Mouse (Mus musculus): ENCODE data around the gene Phactr2. TPM values are rescaled to one million over a fixed set of nuclear protein-coding genes. Genes with fewer than 3 reads are reported as not detected.

The Phactr2 gene
- polyA plus RNA-seq, 2 experiments: 1.5 to 3.5 TPM

GRCm38 (mm10) chr10:13412202-13412923 is 61.8 kb downstream of the Phactr2 start:
- Histone ChIP-seq H3K4me1 (replicated peaks; ENCODE audit: control insufficient read depth in 2 of 2, insufficient read depth in 2 of 2, low read length in 1 of 2) (no peaks in the 10 kb centered on the region), H3K27me3 (ENCODE audit: control insufficient read depth, insufficient read depth, low read length) (no peaks in the 10 kb centered on the region), H3K9ac (replicated peaks) (no peak overlapping the region), H3K4me2 (ENCODE audit: low read depth) (no peak overlapping the region), H3K9me3 (ENCODE audit: control insufficient read depth, low read length) (no peaks in the 10 kb centered on the region), H3K4me3 (ENCODE audit: insufficient read depth in 1 of 2, low read depth in 2 of 2, low read length in 2 of 2) (no peak overlapping the region), H3K36me3 (replicated peaks; ENCODE audit: control insufficient read depth, insufficient read depth, low read depth) (no peaks in the 10 kb centered on the region), H3K27ac (no peak overlapping the region)
- ATAC-seq (ENCODE audit: insufficient read depth): no peak
- 76% methylated on average over 19 of the region's 19 CpGs for WGBS (ENCODE audit: insufficient replicate concordance)
- no peak for DNase-seq (ENCODE audit: low read depth in 3 of 3, low spot score in 3 of 3)
- TF ChIP-seq CTCF (IDR thresholded peaks at IDR 0.05; ENCODE audit: low read depth): no peak
- TF ChIP-seq EP300 (IDR thresholded peaks at IDR 0.05; ENCODE audit: low read depth): no peak

- no peak overlapping the region for H3K4me3 ChIP-seq (ENCODE audit: insufficient read depth in 1 of 2, low read depth in 2 of 2, low read length in 2 of 2)
- H3K9me3 ChIP-seq (ENCODE audit: control insufficient read depth, low read length): no peaks in the 10 kb centered on the region
- H3K27me3 ChIP-seq (ENCODE audit: control insufficient read depth, insufficient read depth, low read length): no peaks in the 10 kb centered on the region
- WGBS (ENCODE audit: insufficient replicate concordance): 59% methylated on average over 3 of the region's 3 CpGs
- TF ChIP-seq CTCF (IDR thresholded peaks at IDR 0.05; ENCODE audit: low read depth): no peak
- no peak for TF ChIP-seq EP300 (IDR thresholded peaks at IDR 0.05; ENCODE audit: low read depth)
- no peaks in the 10 kb centered on the region for H3K4me1 ChIP-seq (replicated peaks; ENCODE audit: control insufficient read depth in 2 of 2, insufficient read depth in 2 of 2, low read length in 1 of 2)
- H3K27ac ChIP-seq: no peak overlapping the region
- ATAC-seq (ENCODE audit: insufficient read depth) (no peak), DNase-seq (ENCODE audit: low read depth in 3 of 3, low spot score in 3 of 3) (no peak)
- H3K9ac ChIP-seq (replicated peaks): no peak overlapping the region
- no peak overlapping the region for H3K4me2 ChIP-seq (ENCODE audit: low read depth)
- no peaks in the 10 kb centered on the region for H3K36me3 ChIP-seq (replicated peaks; ENCODE audit: control insufficient read depth, insufficient read depth, low read depth)
Measured at GRCm38 (mm10) chr10:13411056-13411455, 63.2 kb downstream of the Phactr2 start.

DNA sequence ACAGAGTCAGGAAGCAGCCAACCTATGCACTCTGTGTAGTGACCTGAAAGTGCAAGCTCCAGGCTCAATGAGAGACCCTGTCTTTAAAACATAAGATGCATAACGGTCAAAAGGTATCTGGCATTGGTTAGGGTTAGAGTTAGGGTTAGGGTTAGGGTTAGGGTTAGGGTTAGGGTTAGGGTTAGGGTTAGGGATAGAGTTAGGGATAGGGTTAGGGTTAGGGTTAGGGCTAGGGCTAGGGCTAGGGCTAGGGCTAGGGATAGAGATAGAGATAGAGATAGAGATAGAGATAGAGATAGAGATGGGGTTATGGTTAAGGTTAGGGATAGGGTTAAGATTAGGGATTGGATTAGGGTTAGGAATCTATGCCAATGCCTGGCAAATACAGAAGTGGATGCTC is 72.2 kb downstream of the Phactr2 start:
- no peak overlapping the region for H3K27ac ChIP-seq
- TF ChIP-seq CTCF (IDR thresholded peaks at IDR 0.05; ENCODE audit: low read depth): no peak
- TF ChIP-seq EP300 (IDR thresholded peaks at IDR 0.05; ENCODE audit: low read depth): no peak
- no peak overlapping the region for H3K4me3 ChIP-seq (ENCODE audit: insufficient read depth in 1 of 2, low read depth in 2 of 2, low read length in 2 of 2)
- no peaks in the 10 kb centered on the region for H3K9me3 ChIP-seq (ENCODE audit: control insufficient read depth, low read length)
- no peaks in the 10 kb centered on the region for H3K4me1 ChIP-seq (replicated peaks; ENCODE audit: control insufficient read depth in 2 of 2, insufficient read depth in 2 of 2, low read length in 1 of 2)
- H3K4me2 ChIP-seq (ENCODE audit: low read depth): no peak overlapping the region
- no peaks in the 10 kb centered on the region for H3K27me3 ChIP-seq (ENCODE audit: control insufficient read depth, insufficient read depth, low read length)
- no peak for DNase-seq (ENCODE audit: low read depth in 3 of 3, low spot score in 3 of 3)
- ATAC-seq (ENCODE audit: insufficient read depth): no peak
- 73% methylated on average over 1 of the region's 1 CpGs for WGBS (ENCODE audit: insufficient replicate concordance)
- H3K9ac ChIP-seq (replicated peaks): no peak overlapping the region
- H3K36me3 ChIP-seq (replicated peaks; ENCODE audit: control insufficient read depth, insufficient read depth, low read depth): no peaks in the 10 kb centered on the region

DNA sequence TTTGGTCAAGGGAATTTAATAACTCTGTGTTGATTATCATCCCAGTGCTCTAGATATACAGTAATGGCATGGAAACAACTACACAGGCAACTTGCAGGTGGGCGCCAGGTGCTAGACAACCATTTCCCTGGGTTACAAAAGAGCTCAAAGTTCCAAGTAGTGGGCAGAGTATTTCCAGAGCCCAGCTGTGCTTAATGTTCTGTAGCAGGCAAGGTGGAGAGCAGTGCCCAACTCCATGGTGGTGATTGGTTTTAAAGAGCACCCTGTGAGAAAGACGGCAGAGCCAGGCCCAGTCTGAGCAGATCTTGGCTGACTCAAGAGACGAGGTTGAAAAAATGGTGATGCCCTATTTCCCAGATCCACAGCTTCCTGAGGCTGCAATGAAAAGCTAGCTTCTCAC is 78.5 kb downstream of the Phactr2 start:
- no peak for TF ChIP-seq EP300 (IDR thresholded peaks at IDR 0.05; ENCODE audit: low read depth)
- TF ChIP-seq CTCF (IDR thresholded peaks at IDR 0.05; ENCODE audit: low read depth): no peak
- H3K4me3 ChIP-seq (ENCODE audit: insufficient read depth in 1 of 2, low read depth in 2 of 2, low read length in 2 of 2): no peak overlapping the region
- DNase-seq (ENCODE audit: low read depth in 3 of 3, low spot score in 3 of 3) (no peak), ATAC-seq (ENCODE audit: insufficient read depth) (no peak)
- no peak overlapping the region for H3K9ac ChIP-seq (replicated peaks)
- no peaks in the 10 kb centered on the region for H3K27me3 ChIP-seq (ENCODE audit: control insufficient read depth, insufficient read depth, low read length)
- H3K36me3 ChIP-seq (replicated peaks; ENCODE audit: control insufficient read depth, insufficient read depth, low read depth): no peaks in the 10 kb centered on the region
- no peak overlapping the region for H3K27ac ChIP-seq
- no peaks in the 10 kb centered on the region for H3K4me1 ChIP-seq (replicated peaks; ENCODE audit: control insufficient read depth in 2 of 2, insufficient read depth in 2 of 2, low read length in 1 of 2)
- WGBS (ENCODE audit: insufficient replicate concordance): 65% methylated on average over 3 of the region's 3 CpGs
- H3K4me2 ChIP-seq (ENCODE audit: low read depth): no peak overlapping the region
- no peaks in the 10 kb centered on the region for H3K9me3 ChIP-seq (ENCODE audit: control insufficient read depth, low read length)

DNA sequence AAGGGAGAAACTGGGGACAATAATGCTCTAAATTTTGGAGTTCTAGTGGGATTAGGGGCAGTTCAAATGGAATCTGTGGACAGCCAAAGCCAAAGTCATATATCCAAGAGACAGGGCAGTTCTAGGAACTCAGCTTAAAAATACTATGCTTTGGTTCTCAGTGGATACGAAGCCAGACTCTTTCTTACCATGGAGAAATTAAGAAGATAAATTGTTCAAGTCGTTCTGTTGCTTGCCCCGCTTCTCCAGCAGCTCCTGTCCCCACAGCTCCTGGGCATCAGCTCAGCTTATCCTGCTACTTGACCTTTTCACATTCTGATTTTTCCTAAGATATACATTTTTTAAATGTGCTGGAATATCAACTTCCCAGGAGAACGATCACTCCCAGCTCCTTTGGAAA is 80.2 kb downstream of the Phactr2 start:
- Histone ChIP-seq H3K4me1 (replicated peaks; ENCODE audit: control insufficient read depth in 2 of 2, insufficient read depth in 2 of 2, low read length in 1 of 2) (no peaks in the 10 kb centered on the region), H3K9me3 (ENCODE audit: control insufficient read depth, low read length) (no peaks in the 10 kb centered on the region), H3K9ac (replicated peaks) (no peak overlapping the region), H3K36me3 (replicated peaks; ENCODE audit: control insufficient read depth, insufficient read depth, low read depth) (no peaks in the 10 kb centered on the region), H3K27ac (no peak overlapping the region), H3K4me2 (ENCODE audit: low read depth) (no peak overlapping the region), H3K4me3 (ENCODE audit: insufficient read depth in 1 of 2, low read depth in 2 of 2, low read length in 2 of 2) (no peak overlapping the region), H3K27me3 (ENCODE audit: control insufficient read depth, insufficient read depth, low read length) (no peaks in the 10 kb centered on the region)
- no peak for TF ChIP-seq EP300 (IDR thresholded peaks at IDR 0.05; ENCODE audit: low read depth)
- TF ChIP-seq CTCF (IDR thresholded peaks at IDR 0.05; ENCODE audit: low read depth): no peak
- WGBS (ENCODE audit: insufficient replicate concordance): 56% methylated on average over 4 of the region's 4 CpGs
- DNase-seq (ENCODE audit: low read depth in 3 of 3, low spot score in 3 of 3) (no peak), ATAC-seq (ENCODE audit: insufficient read depth) (no peak)

Measured in liver, embryonic 14.5 days (tissue).